Mouse (Mus musculus): ENCODE data around the gene Gm10282.
A peak's percentile ranks its signal among the peaks of the same experiment; 100 is the strongest.

Gm10282 gene

GRCm38 (mm10) chr8:72323131-72323725, 18.2 kb upstream of the Gm10282 start:
- no peak for DNase-seq

GRCm38 (mm10) chr8:72322471-72322889, 17.4 kb upstream of the Gm10282 start:
- DNase-seq, result peak; percentile 61

GRCm38 (mm10) chr8:72321635-72322441, 16.8 kb upstream of the Gm10282 start:
- no peak for DNase-seq

- DNase-seq, result no peak
These were observed 15.9 kb upstream of the Gm10282 start for GRCm38 (mm10) chr8:72320803-72321583.

- DNase-seq, result no peak
These were observed 15.1 kb upstream of the Gm10282 start for GRCm38 (mm10) chr8:72319921-72320802.

GRCm38 (mm10) chr8:72319397-72319796, 14.3 kb upstream of the Gm10282 start:
- no peak for DNase-seq

- peak; percentile 99 for DNase-seq
These were observed 13.8 kb upstream of the Gm10282 start, which contains the start of gene Klf2 for GRCm38 (mm10) chr8:72318801-72319322. Gene Klf2 (plus strand): TSS chr8:72319033.

- no peak for DNase-seq
These were observed 12.8 kb upstream of the Gm10282 start for GRCm38 (mm10) chr8:72317741-72318301.

GRCm38 (mm10) chr8:72316053-72316695, 11.1 kb upstream of the Gm10282 start:
- no peak for DNase-seq

- DNase-seq, result no peak
These were observed 8.0 kb upstream of the Gm10282 start for GRCm38 (mm10) chr8:72312926-72313518.

GRCm38 (mm10) chr8:72310849-72311506, 5.9 kb upstream of the Gm10282 start:
- DNase-seq, result peak; percentile 53

- peak; percentile 65 for DNase-seq
These were observed 3.2 kb upstream of the Gm10282 start for GRCm38 (mm10) chr8:72308276-72308675.

GRCm38 (mm10) chr8:72306913-72307312, 1.9 kb upstream of the Gm10282 start:
- no peak for DNase-seq

- peak; percentile 76 for DNase-seq
These were observed 1.4 kb downstream of the Gm10282 start for GRCm38 (mm10) chr8:72303633-72304032.

- peak; percentile 31 for DNase-seq
These were observed 2.0 kb downstream of the Gm10282 start for GRCm38 (mm10) chr8:72302986-72303612.

GRCm38 (mm10) chr8:72301497-72301896, 3.6 kb downstream of the Gm10282 start:
- no peak for DNase-seq

- DNase-seq, result no peak
These were observed 4.2 kb downstream of the Gm10282 start for GRCm38 (mm10) chr8:72300654-72301400.

- no peak for DNase-seq
These were observed 6.1 kb downstream of the Gm10282 start for GRCm38 (mm10) chr8:72298928-72299327.

GRCm38 (mm10) chr8:72296561-72296960, 8.5 kb downstream of the Gm10282 start:
- DNase-seq, result no peak

Measured in lung, postnatal 14 days (tissue).